Mouse (Mus musculus) spleen, adult 2 months (tissue): ENCODE measurements around the gene Slc2a2.

Experiments used
- CTCF ChIP-seq: fragments of 200-500 bp; IDR thresholded peaks from 2 replicates; pipeline ENCODE4 v1.5.1; 2011; ENCODE audit warnings: mild to moderate bottlenecking, inconsistent platforms; ENCODE audit not compliant: insufficient read depth, insufficient read length, insufficient replicate concordance; ENCODE audit errors: extremely low read depth
- POLR2A ChIP-seq: fragments of 200-500 bp; IDR thresholded peaks from 2 replicates; pipeline ENCODE4 v1.6.1; 2011; ENCODE audit warnings: low read depth, low read length, inconsistent platforms

DNA sequence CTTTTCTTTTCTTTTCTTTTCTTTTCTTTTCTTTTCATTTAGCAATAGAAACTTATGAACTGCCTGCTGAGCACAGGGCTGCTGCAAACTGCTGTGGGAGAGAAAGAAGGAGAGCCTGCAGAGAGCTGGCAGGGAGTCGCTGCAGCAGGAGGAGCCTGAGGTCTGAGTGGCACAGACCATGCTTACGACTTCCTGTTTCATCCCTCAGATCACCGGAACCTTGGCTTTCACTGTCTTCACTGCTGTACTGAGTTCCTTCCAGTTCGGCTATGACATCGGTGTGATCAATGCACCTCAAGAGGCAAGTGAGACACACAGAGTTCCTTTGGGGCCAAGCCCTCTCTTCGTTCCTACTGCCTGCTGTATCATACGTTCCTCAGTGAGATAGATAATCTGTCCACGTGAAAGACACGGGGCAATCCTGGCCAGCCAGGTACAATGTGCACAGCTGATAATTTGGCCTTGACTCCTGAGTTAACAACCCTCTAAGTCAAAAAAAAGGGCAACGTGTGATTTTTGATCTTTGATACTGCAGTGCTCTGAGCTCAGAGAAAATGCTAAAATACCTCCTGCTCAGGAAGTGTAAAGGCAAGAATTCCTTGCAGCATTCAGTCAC lies 7.9 kb downstream of the Slc2a2 start:
- no peak for TF ChIP-seq CTCF
- TF ChIP-seq POLR2A = no peak
